Mouse (Mus musculus): ENCODE results near the gene Gigyf1. TPM values are rescaled to one million over a fixed set of nuclear protein-coding genes. Genes with fewer than 3 reads are reported as not detected.
A peak's percentile ranks its signal among the peaks of the same experiment; 100 is the strongest.

The Gigyf1 gene
- polyA plus RNA-seq, 1 experiment from 2014 or later: 10.2 TPM

GRCm38 (mm10) chr5:137541768-137542540 is 23.6 kb downstream of the Gigyf1 start:
- no peaks in the 10 kb centered on the region for H3K27me3 ChIP-seq (replicated peaks)
- no peak overlapping the region for H3K27ac ChIP-seq
- H3K4me2 ChIP-seq: no peak overlapping the region
- no peak overlapping the region for H3K9ac ChIP-seq
- no peak overlapping the region for H3K4me3 ChIP-seq (replicated peaks)
- 71% methylated on average over 5 of the region's 5 CpGs for WGBS
- H3K9me3 ChIP-seq: no peaks in the 10 kb centered on the region
- no peaks in the 10 kb centered on the region for H3K36me3 ChIP-seq
- no peaks in the 10 kb centered on the region for H3K4me1 ChIP-seq
- ATAC-seq (ENCODE audit: insufficient read depth, low FRiP score, low read depth): no peak

GRCm38 (mm10) chr5:137544926-137545325 is 26.6 kb downstream of the Gigyf1 start:
- no peaks in the 10 kb centered on the region for H3K4me1 ChIP-seq
- no peaks in the 10 kb centered on the region for H3K9me3 ChIP-seq
- H3K27me3 ChIP-seq (replicated peaks): no peaks in the 10 kb centered on the region
- no peak for ATAC-seq (ENCODE audit: insufficient read depth, low FRiP score, low read depth)
- no peak overlapping the region for H3K4me3 ChIP-seq (replicated peaks)
- WGBS: 59% methylated on average over 6 of the region's 6 CpGs
- no peak overlapping the region for H3K9ac ChIP-seq
- no peak overlapping the region for H3K4me2 ChIP-seq
- H3K36me3 ChIP-seq: no peaks in the 10 kb centered on the region
- no peak overlapping the region for H3K27ac ChIP-seq

DNA sequence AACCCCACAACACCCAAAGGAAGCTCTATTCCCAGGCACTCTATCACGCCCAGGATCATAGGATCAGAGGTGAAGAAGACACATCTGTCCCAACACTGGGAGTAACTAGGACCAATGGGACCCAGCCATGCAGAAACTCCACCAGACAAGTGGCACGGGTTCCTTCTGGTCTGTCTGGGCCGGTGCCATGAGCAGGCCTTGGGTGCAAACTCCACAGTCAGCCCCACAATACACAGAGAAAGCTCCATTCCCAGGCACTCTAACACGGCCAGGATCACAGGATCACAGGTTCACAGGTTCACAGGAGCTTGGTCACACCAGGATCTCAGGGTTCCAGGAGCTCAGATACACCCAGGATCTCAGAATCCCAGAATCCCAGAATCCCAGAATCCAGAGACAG is 27.2 kb downstream of the Gigyf1 start:
- WGBS: 71% methylated on average over 4 of the region's 4 CpGs
- H3K9ac ChIP-seq: no peak overlapping the region
- no peak overlapping the region for H3K27ac ChIP-seq
- no peak overlapping the region for H3K4me2 ChIP-seq
- no peak overlapping the region for H3K4me3 ChIP-seq (replicated peaks)
- no peaks in the 10 kb centered on the region for H3K36me3 ChIP-seq
- no peaks in the 10 kb centered on the region for H3K4me1 ChIP-seq
- no peaks in the 10 kb centered on the region for H3K27me3 ChIP-seq (replicated peaks)
- H3K9me3 ChIP-seq: no peaks in the 10 kb centered on the region
- no peak for ATAC-seq (ENCODE audit: insufficient read depth, low FRiP score, low read depth)

- Histone ChIP-seq H3K36me3 (no peaks in the 10 kb centered on the region), H3K27ac (no peak overlapping the region), H3K4me2 (no peak overlapping the region), H3K9ac (no peak overlapping the region), H3K4me3 (replicated peaks) (no peak overlapping the region), H3K9me3 (no peaks in the 10 kb centered on the region), H3K4me1 (no peaks in the 10 kb centered on the region), H3K27me3 (replicated peaks) (peaks cover 13% of the 10 kb centered on the region; the same call in 1 of the 2 replicates)
- ATAC-seq (ENCODE audit: insufficient read depth, low FRiP score, low read depth): no peak
- WGBS: 72% methylated on average over 2 of the region's 2 CpGs
Observed at GRCm38 (mm10) chr5:137549840-137550239, 31.5 kb downstream of the Gigyf1 start.

- no peak for ATAC-seq (ENCODE audit: insufficient read depth, low FRiP score, low read depth)
- Histone ChIP-seq H3K36me3 (no peaks in the 10 kb centered on the region), H3K9ac (no peak overlapping the region), H3K27ac (no peak overlapping the region), H3K9me3 (no peaks in the 10 kb centered on the region), H3K4me3 (replicated peaks) (no peak overlapping the region), H3K4me1 (no peaks in the 10 kb centered on the region), H3K27me3 (replicated peaks) (peaks cover 14% of the 10 kb centered on the region; the same call in 1 of the 2 replicates), H3K4me2 (no peak overlapping the region)
- WGBS: 66% methylated on average over 5 of the region's 5 CpGs
Observed at GRCm38 (mm10) chr5:137551119-137551518, 32.8 kb downstream of the Gigyf1 start.

- Histone ChIP-seq H3K9ac (no peak overlapping the region), H3K27ac (no peak overlapping the region), H3K36me3 (no peaks in the 10 kb centered on the region), H3K9me3 (no peaks in the 10 kb centered on the region), H3K4me1 (no peaks in the 10 kb centered on the region), H3K4me3 (replicated peaks) (peak overlapping the region; percentile 8; the same call in 1 of the 2 replicates), H3K27me3 (replicated peaks) (peaks cover 14% of the 10 kb centered on the region; the same call in 1 of the 2 replicates), H3K4me2 (peak overlapping the region; percentile 47)
- WGBS: 22% methylated on average over 6 of the region's 6 CpGs
- no peak for ATAC-seq (ENCODE audit: insufficient read depth, low FRiP score, low read depth)
Observed at GRCm38 (mm10) chr5:137553000-137553399, 34.7 kb downstream of the Gigyf1 start.

DNA sequence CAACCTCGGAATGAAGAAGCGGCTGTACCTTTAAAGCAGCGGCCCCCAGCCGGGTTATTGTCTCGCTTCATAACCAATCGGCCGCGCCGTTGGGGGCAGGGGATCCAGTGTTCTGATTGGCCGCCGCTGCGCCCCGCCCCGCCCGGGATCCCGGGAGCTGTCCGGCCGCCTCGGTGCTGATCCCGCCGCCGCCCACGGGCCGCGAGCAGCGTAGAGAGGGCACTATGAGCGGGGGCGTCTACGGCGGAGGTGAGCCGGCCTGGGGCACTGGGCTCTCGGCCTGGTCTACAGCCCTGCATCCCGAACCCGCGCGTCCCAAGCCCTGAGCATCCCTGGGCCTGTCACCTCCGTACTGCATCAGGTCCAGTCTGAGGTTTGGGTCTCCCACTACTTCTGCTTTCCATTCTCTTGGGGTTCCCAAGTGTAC is 35.1 kb downstream of the Gigyf1 start, which contains the start of gene Actl6b:
Gene Actl6b (plus strand): TSS at position 107 of the 427 bp plus-strand sequence.
- H3K4me1 ChIP-seq: no peaks in the 10 kb centered on the region
- no peak within 1 kb of the TSS for H3K9ac ChIP-seq
- WGBS: under 1% methylated on average over 37 of the region's 37 CpGs
- H3K4me3 ChIP-seq (replicated peaks): peak within 1 kb of the TSS; percentile 8; the same call in 1 of the 2 replicates
- no peak within 1 kb of the TSS for H3K27ac ChIP-seq
- peaks cover 14% of the 10 kb centered on the region; the same call in 1 of the 2 replicates for H3K27me3 ChIP-seq (replicated peaks)
- ATAC-seq (ENCODE audit: insufficient read depth, low FRiP score, low read depth): peak; percentile 68; the same call in 1 of the 2 replicates
- H3K9me3 ChIP-seq: no peaks in the 10 kb centered on the region
- H3K36me3 ChIP-seq: no peaks in the 10 kb centered on the region
- H3K4me2 ChIP-seq: peak within 1 kb of the TSS; percentile 47

- WGBS: 45% methylated on average over 11 of the region's 11 CpGs
- Histone ChIP-seq H3K4me1 (no peaks in the 10 kb centered on the region), H3K9ac (no peak overlapping the region), H3K4me2 (peak overlapping the region; percentile 47; the same call in 1 of the 2 replicates), H3K27me3 (replicated peaks) (peaks cover 14% of the 10 kb centered on the region; the same call in 1 of the 2 replicates), H3K27ac (no peak overlapping the region), H3K36me3 (no peaks in the 10 kb centered on the region), H3K9me3 (no peaks in the 10 kb centered on the region), H3K4me3 (replicated peaks) (no peak overlapping the region)
- no peak for ATAC-seq (ENCODE audit: insufficient read depth, low FRiP score, low read depth)
Observed at GRCm38 (mm10) chr5:137553898-137554297, 35.5 kb downstream of the Gigyf1 start.

DNA sequence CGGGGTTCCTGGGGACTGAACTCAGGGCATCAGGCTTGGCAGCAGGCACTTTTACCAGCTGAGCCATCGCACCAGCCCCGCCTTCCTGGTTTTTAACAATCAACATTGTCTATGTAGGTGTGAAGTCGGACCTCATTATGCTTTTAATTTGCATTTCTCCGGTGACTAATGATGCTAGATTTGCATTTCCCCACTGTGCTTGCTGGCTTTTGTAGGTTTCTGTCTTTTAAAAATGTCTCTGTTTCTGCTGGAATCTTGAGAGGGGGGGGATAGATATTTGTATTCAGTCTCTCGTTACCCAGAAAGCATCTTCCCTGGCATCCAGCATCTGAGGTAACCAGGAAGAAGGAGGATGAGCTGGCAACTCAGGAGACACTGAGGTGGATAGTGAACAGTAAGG is 43.2 kb downstream of the Gigyf1 start:
- Histone ChIP-seq H3K4me3 (replicated peaks) (no peak overlapping the region), H3K36me3 (no peaks in the 10 kb centered on the region), H3K27ac (no peak overlapping the region), H3K4me1 (no peaks in the 10 kb centered on the region), H3K4me2 (no peak overlapping the region), H3K9me3 (no peaks in the 10 kb centered on the region), H3K27me3 (replicated peaks) (no peaks in the 10 kb centered on the region), H3K9ac (no peak overlapping the region)
- ATAC-seq (ENCODE audit: insufficient read depth, low FRiP score, low read depth): no peak
- 60% methylated on average over 6 of the region's 6 CpGs for WGBS

- no peaks in the 10 kb centered on the region for H3K4me1 ChIP-seq
- H3K27me3 ChIP-seq (replicated peaks): no peaks in the 10 kb centered on the region
- WGBS: 62% methylated on average over 10 of the region's 10 CpGs
- no peak overlapping the region for H3K4me3 ChIP-seq (replicated peaks)
- no peak for ATAC-seq (ENCODE audit: insufficient read depth, low FRiP score, low read depth)
- no peak overlapping the region for H3K27ac ChIP-seq
- H3K9ac ChIP-seq: no peak overlapping the region
- H3K4me2 ChIP-seq: no peak overlapping the region
- H3K9me3 ChIP-seq: no peaks in the 10 kb centered on the region
- no peaks in the 10 kb centered on the region for H3K36me3 ChIP-seq
Observed at GRCm38 (mm10) chr5:137562965-137563364, 44.6 kb downstream of the Gigyf1 start.

GRCm38 (mm10) chr5:137565744-137566143 is 47.4 kb downstream of the Gigyf1 start:
- Histone ChIP-seq H3K9me3 (no peaks in the 10 kb centered on the region), H3K36me3 (no peaks in the 10 kb centered on the region), H3K9ac (no peak overlapping the region), H3K4me1 (no peaks in the 10 kb centered on the region), H3K27ac (no peak overlapping the region), H3K4me3 (replicated peaks) (no peak overlapping the region), H3K4me2 (no peak overlapping the region), H3K27me3 (replicated peaks) (no peaks in the 10 kb centered on the region)
- ATAC-seq (ENCODE audit: insufficient read depth, low FRiP score, low read depth): no peak
- 69% methylated on average over 6 of the region's 6 CpGs for WGBS

GRCm38 (mm10) chr5:137566416-137566815 is 48.1 kb downstream of the Gigyf1 start:
- Histone ChIP-seq H3K9me3 (no peaks in the 10 kb centered on the region), H3K36me3 (no peaks in the 10 kb centered on the region), H3K4me1 (no peaks in the 10 kb centered on the region), H3K9ac (no peak overlapping the region), H3K4me2 (no peak overlapping the region), H3K4me3 (replicated peaks) (no peak overlapping the region), H3K27me3 (replicated peaks) (no peaks in the 10 kb centered on the region), H3K27ac (no peak overlapping the region)
- no peak for ATAC-seq (ENCODE audit: insufficient read depth, low FRiP score, low read depth)
- WGBS: 91% methylated on average over 5 of the region's 5 CpGs
